Mouse (Mus musculus): ENCODE results near the gene Prdm1.

- TF ChIP-seq POLR2A (IDR thresholded peaks at IDR 0.05; ENCODE audit: insufficient read depth, low read depth, low read length) (peak; percentile 78), CTCF (IDR thresholded peaks at IDR 0.05) (no peak), EP300 (IDR thresholded peaks at IDR 0.05; ENCODE audit: insufficient read depth, low read depth, low read length) (0 out of 2 replicates have a peak, but pooled peaks have one; percentile 24)
Measured at GRCm38 (mm10) chr10:44529218-44530066, 1.1 kb upstream of the Prdm1 start.
